Mouse (Mus musculus): ENCODE results near the gene Cmtm7.

The Cmtm7 gene

GRCm38 (mm10) chr9:114731011-114731755 lies 50.5 kb downstream of the Cmtm7 start, which contains the start of gene Cmtm6:
Gene Cmtm6 (plus strand): TSS chr9:114731116.
- in situ Hi-C loops (cut with MboI, MseI) = no loop called here

- in situ Hi-C loops (cut with MboI, MseI) = loop anchor here in 1 of 2 experiments (5.0 kb wide), 1 partner anchor 88 kb away; the partner anchor contains the start of gene Cnot10
Measured at GRCm38 (mm10) chr9:114729911-114730805, 51.5 kb downstream of the Cmtm7 start.

GRCm38 (mm10) chr9:114728432-114728831 lies 53.2 kb downstream of the Cmtm7 start:
- in situ Hi-C loops (cut with MboI, MseI) = loop anchor here in 1 of 2 experiments (5.0 kb wide), 1 partner anchor 86 kb away; the partner anchor contains the start of gene Cnot10

GRCm38 (mm10) chr9:114727315-114727714 lies 54.3 kb downstream of the Cmtm7 start:
- in situ Hi-C loops (cut with MboI, MseI) = loop anchor here in 1 of 2 experiments (5.0 kb wide), 1 partner anchor 85 kb away; the partner anchor contains the start of gene Cnot10

GRCm38 (mm10) chr9:114716677-114717331 lies 64.9 kb downstream of the Cmtm7 start:
- in situ Hi-C loops (cut with MboI, MseI) = no loop called here

- in situ Hi-C loops (cut with MboI, MseI) = no loop called here
Measured at GRCm38 (mm10) chr9:114713481-114713880, 68.2 kb downstream of the Cmtm7 start.

GRCm38 (mm10) chr9:114710345-114710744 lies 71.3 kb downstream of the Cmtm7 start:
- in situ Hi-C loops (cut with MboI, MseI) = no loop called here

- in situ Hi-C loops (cut with MboI, MseI) = no loop called here
Measured at GRCm38 (mm10) chr9:114707805-114708204, 73.9 kb downstream of the Cmtm7 start.
